Mouse (Mus musculus) hindbrain, postnatal 0 days (tissue): ENCODE data around the gene Palm2. TPM values are rescaled to one million over a fixed set of nuclear protein-coding genes. Genes with fewer than 3 reads are reported as not detected.

Experiments used
- ATAC-seq: fragments of 200-750 bp; cut with Nextera tagmentation; 2 replicates; pipeline ENCODE4 v1.8.0; 2017; ENCODE audit warnings: mild to moderate bottlenecking, moderate TSS enrichment, moderate library complexity
- DNase-seq: peaks from one replicate; pipeline ENCODE4 v3.0.0-alpha.2; 2015; ENCODE audit warnings: low spot score
- H3K27ac ChIP-seq: fragments of 300-500 bp; sonication (generic); 2 replicates; pipeline ENCODE4 v1.5.1; 2014; ENCODE audit warnings: mild to moderate bottlenecking
- H3K27me3 ChIP-seq: fragments of 300-500 bp; sonication (generic); 2 replicates; pipeline ENCODE4 v1.6.1; 2014; ENCODE audit warnings: low read length, mixed read lengths; ENCODE audit not compliant: insufficient read depth
- H3K36me3 ChIP-seq: fragments of 300-500 bp; sonication (generic); 2 replicates; pipeline ENCODE4 v1.6.1; 2014; ENCODE audit warnings: low read length, mixed read lengths; ENCODE audit not compliant: insufficient read depth
- H3K4me1 ChIP-seq: fragments of 300-500 bp; sonication (generic); 2 replicates; pipeline ENCODE4 v1.6.1; 2014; ENCODE audit warnings: antibody characterized with exemption, low read length, mixed read lengths; ENCODE audit not compliant: insufficient read depth
- H3K4me2 ChIP-seq: fragments of 300-500 bp; sonication (generic); 2 replicates; pipeline ENCODE4 v1.6.1; 2014; ENCODE audit warnings: low read depth, mild to moderate bottlenecking, low read length, moderate library complexity, mixed read lengths
- H3K4me3 ChIP-seq: fragments of 300-500 bp; sonication (generic); 2 replicates; pipeline ENCODE4 v1.5.1; 2014; ENCODE audit warnings: low read length
- H3K9ac ChIP-seq: fragments of 300-500 bp; sonication (generic); replicated peaks from 2 replicates; pipeline ENCODE4 v1.6.1; 2014; ENCODE audit warnings: mild to moderate bottlenecking, low read length, moderate library complexity, mixed read lengths
- H3K9me3 ChIP-seq: fragments of 300-500 bp; sonication (generic); 2 replicates; pipeline ENCODE4 v1.6.1; 2016; ENCODE audit warnings: low read length, mixed read lengths
- CTCF ChIP-seq: IDR thresholded peaks from 2 replicates; pipeline ENCODE4 v1.5.1; 2016; ENCODE audit warnings: antibody characterized with exemption, control low read depth, low read depth
- WGBS: fragments of 180-500 bp; shearing (Covaris S2); extraction: QIAGEN DNeasy Blood & Tissue Kit; methylation state at CpG from one replicate; pipeline ENCODE4 v1.1.7; 2014; 5-methylcytosine and 5-hydroxymethylcytosine counted together
- polyA plus RNA-seq: library from polyadenylated mRNA; unstranded; fragments of >200 nt; fragmentation: Nextera tagmentation; extraction: Ambion mirVana; gene quantifications from 2 replicates; pipeline ENCODE4 v1.2.1, GENCODE M21; 2015
- total RNA-seq: library from RNA; depleted of rRNA; stranded (reverse); fragments of >200 nt; gene quantifications from 2 replicates; pipeline ENCODE4 v1.2.3, GENCODE M21; 2014

Palm2 gene
- total and polyA plus RNA-seq, 2 experiments from 2014 or later, result 15.4 to 19.9 TPM

DNA sequence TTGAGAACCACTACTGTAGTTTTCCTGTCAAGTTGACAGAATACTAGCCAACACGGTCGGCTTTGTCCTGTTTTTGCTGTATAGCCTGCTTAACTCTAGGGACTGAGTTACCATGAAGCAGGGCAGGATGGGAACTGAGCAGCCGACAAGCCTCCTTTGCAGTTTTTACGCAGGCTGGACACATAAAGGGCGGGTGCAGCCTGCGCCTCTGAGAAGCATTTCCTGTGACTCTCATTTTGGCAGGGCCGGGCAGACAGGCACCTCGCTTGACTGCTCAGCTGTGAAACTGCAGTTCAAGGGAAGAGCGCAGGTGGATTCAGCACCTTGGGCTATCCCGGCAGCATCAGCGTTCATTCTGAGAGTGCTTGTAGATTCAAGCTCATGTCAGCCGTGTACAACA, 247.5 kb downstream of the Palm2 start:
- TF ChIP-seq CTCF, result no peak
- ATAC-seq, result peak; percentile 72
- DNase-seq, result peak; percentile 49
- H3K27me3 ChIP-seq, result no peaks in the 10 kb centered on the region
- 47% methylated on average over 12 of the region's 12 CpGs for WGBS
- no peak overlapping the region for H3K4me3 ChIP-seq
- H3K9ac ChIP-seq, result no peak overlapping the region
- H3K9me3 ChIP-seq, result no peaks in the 10 kb centered on the region
- no peaks in the 10 kb centered on the region for H3K4me1 ChIP-seq
- H3K4me2 ChIP-seq, result 0 out of 2 replicates have a peak overlapping the region, but pooled peaks have one; percentile 21
- no peaks in the 10 kb centered on the region for H3K36me3 ChIP-seq
- no peak overlapping the region for H3K27ac ChIP-seq

DNA sequence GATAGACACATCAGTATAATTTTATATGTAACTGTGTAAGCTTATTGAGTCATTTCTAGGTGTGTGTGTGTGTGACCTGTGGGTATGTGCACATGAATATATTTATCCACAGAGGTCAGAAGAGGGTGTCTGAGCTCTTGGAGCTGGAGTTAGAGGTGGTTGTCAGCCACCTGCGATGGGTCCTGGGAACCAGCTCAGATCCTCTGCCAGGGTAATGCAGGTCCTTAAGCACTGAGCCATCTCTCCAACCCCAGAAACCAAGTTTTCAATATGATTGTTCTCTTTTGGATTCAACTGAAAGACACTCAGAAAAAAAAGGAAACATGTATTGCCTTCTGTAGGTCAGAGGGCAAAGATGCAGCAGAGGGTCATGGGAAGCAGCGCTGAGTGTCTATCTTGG, 248.3 kb downstream of the Palm2 start:
- DNase-seq (no peak), ATAC-seq (no peak)
- 98% methylated on average over 2 of the region's 2 CpGs for WGBS
- TF ChIP-seq CTCF, result no peak
- H3K4me2 ChIP-seq, result no peak overlapping the region
- no peaks in the 10 kb centered on the region for H3K27me3 ChIP-seq
- no peaks in the 10 kb centered on the region for H3K4me1 ChIP-seq
- no peaks in the 10 kb centered on the region for H3K9me3 ChIP-seq
- no peak overlapping the region for H3K9ac ChIP-seq
- no peaks in the 10 kb centered on the region for H3K36me3 ChIP-seq
- H3K27ac ChIP-seq, result no peak overlapping the region
- no peak overlapping the region for H3K4me3 ChIP-seq

DNA sequence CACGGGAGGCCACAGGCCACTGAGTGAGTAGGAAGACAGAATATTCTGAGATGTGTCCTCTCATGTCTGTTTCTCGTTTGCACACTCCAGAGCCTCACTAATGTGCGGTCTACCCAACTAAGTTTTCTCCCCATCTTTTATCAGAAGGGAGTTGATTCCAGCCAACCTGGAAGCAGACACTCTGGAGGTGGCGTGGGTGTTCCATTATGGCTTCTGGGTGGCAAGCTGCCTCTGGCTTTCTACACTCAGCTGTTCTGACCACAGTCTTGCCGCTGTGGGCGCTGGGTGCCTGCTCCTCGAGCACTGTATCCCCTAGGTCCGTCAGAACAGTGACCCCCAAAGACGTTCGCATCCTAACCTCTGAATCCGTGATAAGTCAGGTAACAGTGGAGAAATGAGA, 248.9 kb downstream of the Palm2 start:
- DNase-seq (no peak), ATAC-seq (no peak)
- TF ChIP-seq CTCF, result no peak
- no peaks in the 10 kb centered on the region for H3K36me3 ChIP-seq
- no peak overlapping the region for H3K4me2 ChIP-seq
- WGBS, result 88% methylated on average over 11 of the region's 11 CpGs
- no peak overlapping the region for H3K9ac ChIP-seq
- no peaks in the 10 kb centered on the region for H3K9me3 ChIP-seq
- no peak overlapping the region for H3K4me3 ChIP-seq
- H3K27ac ChIP-seq, result no peak overlapping the region
- no peaks in the 10 kb centered on the region for H3K27me3 ChIP-seq
- H3K4me1 ChIP-seq, result no peaks in the 10 kb centered on the region

DNA sequence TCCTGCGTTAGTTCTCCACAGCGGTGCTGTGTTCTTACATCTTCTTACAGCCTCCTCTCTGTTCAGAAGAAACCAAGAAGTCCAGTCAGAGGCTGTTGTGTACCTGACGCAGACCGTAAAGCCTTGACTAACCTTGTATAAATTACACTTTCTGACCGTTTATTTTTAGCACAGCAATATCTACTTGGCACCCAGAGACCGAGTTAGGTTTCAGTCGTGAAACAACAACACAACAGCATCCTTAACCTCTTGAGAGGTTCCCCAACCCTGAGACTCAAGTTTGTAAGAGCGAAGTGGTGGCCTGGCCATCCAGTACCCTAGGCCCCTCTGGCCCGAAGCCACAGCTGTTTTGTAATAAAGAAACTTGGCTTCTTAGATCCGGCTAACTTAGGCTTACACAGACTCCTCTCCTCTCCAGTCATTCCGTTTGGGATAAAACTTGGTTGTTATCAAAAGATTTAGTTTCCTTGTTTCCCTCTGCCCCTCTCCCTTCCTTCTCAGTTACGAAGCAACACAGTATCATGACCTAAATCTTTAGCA, 250.7 kb downstream of the Palm2 start:
- H3K4me1 ChIP-seq, result no peaks in the 10 kb centered on the region
- H3K27ac ChIP-seq, result no peak overlapping the region
- WGBS, result 79% methylated on average over 12 of the region's 12 CpGs
- no peak for DNase-seq
- H3K27me3 ChIP-seq, result no peaks in the 10 kb centered on the region
- H3K9ac ChIP-seq, result no peak overlapping the region
- no peaks in the 10 kb centered on the region for H3K9me3 ChIP-seq
- no peak overlapping the region for H3K4me2 ChIP-seq
- no peak for ATAC-seq
- no peak overlapping the region for H3K4me3 ChIP-seq
- no peak for TF ChIP-seq CTCF
- H3K36me3 ChIP-seq, result no peaks in the 10 kb centered on the region; the same call in 1 of the 2 replicates

DNA sequence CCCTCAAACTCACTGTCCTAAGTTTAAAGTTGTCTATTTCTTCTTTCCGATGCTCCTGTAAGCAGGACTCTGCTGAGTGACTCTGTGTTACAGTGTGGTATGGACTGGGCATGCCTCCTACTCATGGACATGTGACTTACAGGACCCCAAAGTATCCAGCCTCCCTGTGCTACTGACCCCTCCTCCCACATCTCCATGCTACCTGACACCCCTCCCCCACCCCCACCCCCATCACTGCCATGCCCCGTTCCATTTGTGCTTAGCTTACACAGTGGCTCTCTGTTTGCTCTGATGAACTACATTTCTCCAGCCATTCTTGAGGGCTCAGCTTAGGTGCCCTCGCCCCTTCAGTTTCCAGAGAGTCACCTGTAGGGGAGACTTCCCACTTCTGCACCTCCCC, 252.7 kb downstream of the Palm2 start:
- H3K9me3 ChIP-seq, result no peaks in the 10 kb centered on the region
- 81% methylated on average over 3 of the region's 3 CpGs for WGBS
- H3K4me2 ChIP-seq, result no peak overlapping the region
- H3K4me3 ChIP-seq, result no peak overlapping the region
- H3K4me1 ChIP-seq, result no peaks in the 10 kb centered on the region
- no peak overlapping the region for H3K27ac ChIP-seq
- DNase-seq (no peak), ATAC-seq (no peak)
- no peaks in the 10 kb centered on the region for H3K27me3 ChIP-seq
- TF ChIP-seq CTCF, result no peak
- H3K36me3 ChIP-seq, result no peaks in the 10 kb centered on the region; the same call in 1 of the 2 replicates
- no peak overlapping the region for H3K9ac ChIP-seq

DNA sequence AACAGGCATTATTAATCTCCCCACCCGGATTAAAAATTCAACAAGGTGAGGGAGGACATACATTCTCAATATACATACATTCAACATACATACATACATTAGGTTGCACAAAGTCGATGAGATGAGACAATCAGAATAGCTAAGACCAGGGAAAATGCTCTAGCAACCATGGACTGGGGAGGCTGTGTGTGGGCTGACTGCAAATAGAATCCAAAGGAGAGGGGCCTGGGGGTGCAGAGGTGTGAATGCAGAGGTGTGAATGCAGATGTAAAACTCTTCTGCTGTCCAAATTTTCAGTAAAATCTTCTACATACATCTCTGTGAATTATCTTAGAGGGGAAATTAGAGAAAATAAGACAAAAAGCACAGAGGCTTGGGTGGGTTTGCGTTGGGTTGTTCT, 253.5 kb downstream of the Palm2 start:
- WGBS, result 78% methylated on average over 3 of the region's 3 CpGs
- Histone ChIP-seq H3K9me3 (no peaks in the 10 kb centered on the region), H3K27me3 (no peaks in the 10 kb centered on the region), H3K4me1 (no peaks in the 10 kb centered on the region), H3K4me2 (no peak overlapping the region), H3K9ac (no peak overlapping the region), H3K36me3 (no peaks in the 10 kb centered on the region; the same call in 1 of the 2 replicates), H3K4me3 (no peak overlapping the region), H3K27ac (no peak overlapping the region)
- DNase-seq (no peak), ATAC-seq (no peak)
- no peak for TF ChIP-seq CTCF

DNA sequence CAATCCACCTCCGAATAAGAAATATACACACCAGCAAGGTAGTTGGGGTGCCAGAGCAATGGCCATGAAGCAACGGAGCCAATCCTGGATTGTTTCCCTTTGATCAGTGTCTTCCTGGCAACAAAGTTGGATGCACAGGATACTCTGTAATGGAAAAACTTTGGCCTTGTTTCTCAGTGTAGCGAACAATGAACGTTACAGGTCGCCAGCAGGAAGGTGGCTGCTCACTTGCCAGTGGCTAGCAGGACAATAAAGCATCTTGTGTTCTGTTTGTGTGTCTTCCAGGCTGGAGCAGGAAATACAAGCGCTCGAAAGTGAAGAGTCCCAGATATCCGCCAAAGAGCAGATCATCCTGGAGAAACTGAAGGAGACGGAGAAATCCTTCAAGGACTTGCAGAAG, 254.1 kb downstream of the Palm2 start:
- no peaks in the 10 kb centered on the region for H3K9me3 ChIP-seq
- no peak overlapping the region for H3K4me3 ChIP-seq
- no peaks in the 10 kb centered on the region for H3K27me3 ChIP-seq
- H3K36me3 ChIP-seq, result no peaks in the 10 kb centered on the region; the same call in 1 of the 2 replicates
- WGBS, result 76% methylated on average over 9 of the region's 9 CpGs
- no peak for TF ChIP-seq CTCF
- H3K9ac ChIP-seq, result no peak overlapping the region
- no peaks in the 10 kb centered on the region for H3K4me1 ChIP-seq
- DNase-seq (no peak), ATAC-seq (no peak)
- no peak overlapping the region for H3K27ac ChIP-seq
- no peak overlapping the region for H3K4me2 ChIP-seq
